Mouse (Mus musculus) heart, embryonic 11.5 days (tissue): ENCODE results near the gene Ces3a. TPM values are rescaled to one million over a fixed set of nuclear protein-coding genes. Genes with fewer than 3 reads are reported as not detected.

Experiments
- ATAC-seq: fragments of 200-750 bp; cut with Nextera tagmentation; replicated peaks from 2 replicates; pipeline ENCODE4 v1.8.0; 2017; ENCODE audit warnings: moderate library complexity; ENCODE audit not compliant: insufficient number of reproducible peaks, low FRiP score, low TSS enrichment
- H3K27ac ChIP-seq: fragments of 300-500 bp; sonication (generic); 2 replicates; pipeline ENCODE4 v1.5.1; 2014; ENCODE audit warnings: mild to moderate bottlenecking, low read depth, low read length
- H3K27me3 ChIP-seq: fragments of 300-500 bp; sonication (generic); 2 replicates; pipeline ENCODE4 v1.6.1; 2014; ENCODE audit warnings: mild to moderate bottlenecking, low read length, mixed read lengths; ENCODE audit not compliant: control insufficient read depth, insufficient read depth
- H3K36me3 ChIP-seq: fragments of 300-500 bp; sonication (generic); 2 replicates; pipeline ENCODE4 v1.6.1; 2014; ENCODE audit warnings: mild to moderate bottlenecking, low read length, moderate library complexity, mixed read lengths; ENCODE audit not compliant: control insufficient read depth, insufficient read depth
- H3K4me1 ChIP-seq: fragments of 300-500 bp; sonication (generic); 2 replicates; pipeline ENCODE4 v1.6.1; 2014; ENCODE audit warnings: low read length; ENCODE audit not compliant: control insufficient read depth, insufficient read depth
- H3K4me2 ChIP-seq: fragments of 300-500 bp; sonication (generic); 2 replicates; pipeline ENCODE4 v1.6.1; 2014; ENCODE audit warnings: mild to moderate bottlenecking, moderate library complexity
- H3K4me3 ChIP-seq: fragments of 300-500 bp; sonication (generic); 2 replicates; pipeline ENCODE4 v1.5.1; 2014; ENCODE audit warnings: low read depth, low read length
- H3K9ac ChIP-seq: fragments of 300-500 bp; sonication (generic); 2 replicates; pipeline ENCODE4 v1.6.1; 2014; ENCODE audit warnings: mild to moderate bottlenecking, low read depth, low read length, moderate library complexity
- H3K9me3 ChIP-seq: fragments of 300-500 bp; sonication (generic); replicated peaks from 2 replicates; pipeline ENCODE4 v1.6.1; 2016; ENCODE audit warnings: low read length; ENCODE audit not compliant: control insufficient read depth
- WGBS: fragments of 180-500 bp; shearing (Covaris S2); extraction: QIAGEN DNeasy Blood & Tissue Kit; methylation state at CpG from one replicate; pipeline ENCODE4 v1.1.7; 2014; ENCODE audit not compliant: insufficient replicate concordance; 5-methylcytosine and 5-hydroxymethylcytosine counted together
- polyA plus RNA-seq: library from polyadenylated mRNA; unstranded; fragments of >200 nt; fragmentation: Nextera tagmentation; extraction: Ambion mirVana; gene quantifications from 2 replicates; pipeline ENCODE4 v1.2.1, GENCODE M21; 2014

Gene Ces3a
- polyA plus RNA-seq: not detected in 2 replicates

DNA sequence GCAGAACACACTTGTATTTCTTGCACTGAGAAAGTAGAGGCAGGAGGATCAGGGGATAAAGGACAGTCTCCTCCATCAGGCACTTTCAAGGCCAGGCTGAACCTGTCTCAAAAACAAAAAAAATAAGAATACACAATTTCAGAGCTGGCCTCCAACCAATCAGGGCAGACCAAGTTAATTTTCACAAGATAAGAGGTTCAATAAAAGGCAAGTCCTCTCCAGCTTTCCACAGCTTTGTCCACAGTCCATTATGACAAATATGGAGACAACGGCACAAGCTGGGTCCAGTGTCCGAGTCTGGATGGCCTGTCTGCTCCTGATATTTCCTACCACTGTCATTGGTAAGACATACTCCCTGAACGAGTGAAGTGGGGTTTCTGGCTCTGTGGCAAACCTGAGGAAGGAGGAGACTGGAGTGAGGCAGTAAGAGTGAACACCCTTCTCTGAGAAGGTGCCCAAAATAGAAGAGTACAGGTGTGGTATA lies at the start of gene Ces3a:
TSS of gene Ces3a (plus strand) at position 231 of the 484 bp plus-strand sequence.
- no peak within 1 kb of the TSS for H3K9ac ChIP-seq
- no peak within 1 kb of the TSS for H3K4me3 ChIP-seq
- ATAC-seq: no peak
- 74% methylated on average over 3 of the region's 3 CpGs for WGBS
- no peak within 1 kb of the TSS for H3K4me2 ChIP-seq
- no peaks in the 10 kb centered on the region for H3K4me1 ChIP-seq
- no peaks in the 10 kb centered on the region for H3K27me3 ChIP-seq
- H3K27ac ChIP-seq: no peak within 1 kb of the TSS
- H3K9me3 ChIP-seq: no peaks in the 10 kb centered on the region
- no peaks in the 10 kb centered on the region for H3K36me3 ChIP-seq

DNA sequence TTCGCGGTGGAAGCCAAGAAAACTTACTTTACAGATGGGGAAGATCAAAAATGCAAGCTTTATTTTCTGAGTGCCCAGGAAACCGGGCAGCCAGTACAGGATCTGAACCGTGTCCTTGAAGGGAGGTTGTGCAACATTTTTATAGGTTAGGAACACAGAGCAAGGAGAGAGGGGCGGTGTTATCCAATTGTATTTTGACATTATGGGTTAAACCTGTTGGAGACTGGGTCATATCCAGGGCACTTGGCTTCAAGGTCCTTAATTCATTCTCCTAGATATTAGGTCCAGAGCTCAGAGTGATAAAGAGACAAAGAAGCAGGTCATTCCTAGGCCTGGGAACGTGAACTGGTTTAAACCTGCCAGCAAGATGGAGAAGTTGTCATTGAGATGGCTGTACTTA lies 49.2 kb upstream of the Ces3a start:
- H3K36me3 ChIP-seq: no peaks in the 10 kb centered on the region
- no peak for ATAC-seq
- no peaks in the 10 kb centered on the region; the same call in 1 of the 2 replicates for H3K9me3 ChIP-seq
- no peaks in the 10 kb centered on the region for H3K4me1 ChIP-seq
- no peak overlapping the region for H3K4me2 ChIP-seq
- H3K9ac ChIP-seq: no peak overlapping the region
- no peak overlapping the region for H3K4me3 ChIP-seq
- 69% methylated on average over 6 of the region's 6 CpGs for WGBS
- no peaks in the 10 kb centered on the region for H3K27me3 ChIP-seq
- H3K27ac ChIP-seq: no peak overlapping the region

- H3K36me3 ChIP-seq: no peaks in the 10 kb centered on the region
- no peaks in the 10 kb centered on the region; the same call in 1 of the 2 replicates for H3K9me3 ChIP-seq
- no peaks in the 10 kb centered on the region for H3K4me1 ChIP-seq
- 77% methylated on average over 7 of the region's 7 CpGs for WGBS
- ATAC-seq: no peak
- no peaks in the 10 kb centered on the region for H3K27me3 ChIP-seq
- no peak within 1 kb of the TSS for H3K4me3 ChIP-seq
- no peak within 1 kb of the TSS for H3K9ac ChIP-seq
- H3K4me2 ChIP-seq: no peak within 1 kb of the TSS
- no peak within 1 kb of the TSS for H3K27ac ChIP-seq
Observed at GRCm38 (mm10) chr8:105000586-105000985, 47.8 kb upstream of the Ces3a start, which contains the start of gene Ces2h. Ces2h (plus strand) TSS chr8:105000853.

DNA sequence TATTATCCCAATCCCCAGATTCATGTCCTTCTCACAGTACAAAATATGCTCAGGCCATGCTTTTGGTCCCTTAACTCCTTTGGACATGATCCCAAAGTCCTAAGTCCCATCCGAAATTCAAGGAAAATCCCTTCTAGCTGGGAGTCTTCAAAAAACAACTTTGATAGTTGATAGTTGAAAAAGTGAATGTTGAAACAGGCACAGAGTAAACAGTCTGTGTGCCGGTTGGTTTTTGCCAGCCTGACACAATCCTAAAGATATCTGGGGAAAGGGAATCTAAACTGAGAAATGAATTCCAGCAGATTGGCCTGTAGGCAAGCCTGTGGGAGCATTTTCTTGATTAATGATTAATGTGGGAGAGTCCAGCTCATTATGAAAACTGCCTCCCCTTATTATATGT lies 38.4 kb upstream of the Ces3a start:
- H3K4me1 ChIP-seq: no peaks in the 10 kb centered on the region
- H3K9ac ChIP-seq: no peak overlapping the region
- no peak overlapping the region for H3K27ac ChIP-seq
- no peaks in the 10 kb centered on the region for H3K9me3 ChIP-seq
- no peaks in the 10 kb centered on the region for H3K27me3 ChIP-seq
- no peak overlapping the region for H3K4me2 ChIP-seq
- ATAC-seq: no peak
- H3K36me3 ChIP-seq: no peaks in the 10 kb centered on the region
- 77% methylated on average over 2 of the region's 2 CpGs for whole genome bisulfite sequencing
- H3K4me3 ChIP-seq: no peak overlapping the region

DNA sequence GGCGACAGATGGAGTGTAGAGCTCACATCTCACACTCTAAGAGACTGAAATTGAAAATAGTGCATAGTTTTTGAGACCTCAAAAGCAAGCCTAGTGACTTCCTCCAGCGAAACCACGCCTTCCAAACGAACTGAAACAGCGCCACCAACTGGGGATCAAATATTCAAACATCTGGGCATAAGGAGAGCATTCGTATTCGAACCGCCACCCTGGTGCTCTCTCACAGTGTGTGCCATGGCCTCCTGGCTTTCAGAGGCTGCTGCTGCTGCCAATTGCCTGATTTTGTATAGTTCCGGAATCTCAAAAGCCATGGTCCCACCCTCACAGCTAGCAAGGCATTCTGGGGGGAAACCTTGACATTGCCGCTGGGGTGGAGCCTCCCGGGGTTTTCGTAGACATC lies 37.3 kb upstream of the Ces3a start:
- no peak overlapping the region for H3K4me2 ChIP-seq
- WGBS: 75% methylated on average over 12 of the region's 12 CpGs
- no peak overlapping the region for H3K27ac ChIP-seq
- H3K36me3 ChIP-seq: no peaks in the 10 kb centered on the region
- no peak overlapping the region for H3K9ac ChIP-seq
- no peak for ATAC-seq
- no peaks in the 10 kb centered on the region for H3K9me3 ChIP-seq
- no peaks in the 10 kb centered on the region for H3K4me1 ChIP-seq
- H3K4me3 ChIP-seq: no peak overlapping the region
- no peaks in the 10 kb centered on the region for H3K27me3 ChIP-seq

GRCm38 (mm10) chr8:105014391-105014790 lies 34.0 kb upstream of the Ces3a start:
- H3K27ac ChIP-seq: no peak overlapping the region
- ATAC-seq: no peak
- no peaks in the 10 kb centered on the region for H3K4me1 ChIP-seq
- H3K27me3 ChIP-seq: no peaks in the 10 kb centered on the region
- 83% methylated on average over 5 of the region's 5 CpGs for WGBS
- no peaks in the 10 kb centered on the region for H3K36me3 ChIP-seq
- no peak overlapping the region for H3K9ac ChIP-seq
- H3K4me2 ChIP-seq: no peak overlapping the region
- H3K9me3 ChIP-seq: no peaks in the 10 kb centered on the region
- H3K4me3 ChIP-seq: no peak overlapping the region

- no peak overlapping the region for H3K4me3 ChIP-seq
- WGBS: 68% methylated on average over 1 of the region's 1 CpGs
Observed at GRCm38 (mm10) chr8:105021954-105022353, 26.4 kb upstream of the Ces3a start.

GRCm38 (mm10) chr8:105023087-105023486 lies 25.3 kb upstream of the Ces3a start:
- 54% methylated on average over 1 of the region's 1 CpGs for WGBS
- no peak overlapping the region for H3K4me2 ChIP-seq
- H3K27ac ChIP-seq: no peak overlapping the region
- H3K4me1 ChIP-seq: no peaks in the 10 kb centered on the region
- no peaks in the 10 kb centered on the region for H3K27me3 ChIP-seq
- H3K4me3 ChIP-seq: no peak overlapping the region
- ATAC-seq: no peak
- no peaks in the 10 kb centered on the region for H3K9me3 ChIP-seq
- H3K36me3 ChIP-seq: no peaks in the 10 kb centered on the region
- H3K9ac ChIP-seq: no peak overlapping the region

More at GRCm38 (mm10) chr8:105021954-105022353, 26.4 kb upstream of the Ces3a start:
- Histone ChIP-seq H3K4me2 (no peak overlapping the region), H3K27ac (no peak overlapping the region), H3K9ac (no peak overlapping the region), H3K36me3 (no peaks in the 10 kb centered on the region), H3K4me1 (no peaks in the 10 kb centered on the region), H3K27me3 (no peaks in the 10 kb centered on the region), H3K9me3 (no peaks in the 10 kb centered on the region)
- ATAC-seq: no peak

DNA sequence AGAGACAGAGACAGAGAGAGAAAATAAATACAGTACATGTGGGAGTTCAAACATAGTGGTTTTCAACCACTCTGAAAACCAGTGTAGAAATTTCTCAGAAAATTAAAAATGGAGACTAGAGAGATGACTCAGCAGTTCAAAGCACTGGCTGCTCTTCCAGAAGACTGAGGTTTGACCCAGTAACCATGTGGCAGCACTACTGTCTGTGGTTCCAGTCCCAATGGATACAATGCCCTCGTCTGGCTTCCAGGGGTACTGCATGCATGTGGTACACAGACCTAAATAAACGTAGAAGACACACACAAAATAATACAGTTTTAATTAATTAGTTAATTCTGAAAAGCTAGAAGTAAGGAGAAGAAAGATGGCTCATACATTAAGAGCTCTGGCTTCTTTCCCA lies 23.4 kb upstream of the Ces3a start:
- Histone ChIP-seq H3K36me3 (no peaks in the 10 kb centered on the region), H3K27me3 (no peaks in the 10 kb centered on the region), H3K4me1 (no peaks in the 10 kb centered on the region), H3K9ac (no peak overlapping the region), H3K9me3 (no peaks in the 10 kb centered on the region), H3K4me2 (no peak overlapping the region), H3K27ac (no peak overlapping the region), H3K4me3 (no peak overlapping the region)
- no peak for ATAC-seq
- WGBS: 54% methylated on average over 2 of the region's 2 CpGs
